Mouse (Mus musculus): ENCODE results near the gene Rnf130.

DNA sequence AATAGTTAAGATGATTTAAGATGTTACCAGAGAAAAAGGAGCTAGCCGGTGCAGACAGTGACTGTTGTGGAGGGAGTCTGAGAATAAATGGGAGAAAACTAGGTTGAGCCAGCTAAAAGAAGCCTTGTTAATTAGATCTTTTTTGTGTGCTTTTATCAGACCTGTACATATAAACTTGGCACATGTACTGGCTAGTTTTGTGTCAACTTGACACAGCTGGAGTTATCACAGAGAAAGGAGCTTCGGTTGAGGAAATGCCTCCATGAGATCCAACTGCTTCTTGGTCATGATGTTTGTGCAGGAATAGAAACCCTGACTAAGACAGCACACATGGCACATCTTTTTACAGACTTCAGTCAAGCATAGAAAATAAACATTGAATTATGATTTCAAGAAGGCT is 32.6 kb downstream of the Rnf130 start:
- no peak for TF ChIP-seq POLR2A (IDR thresholded peaks at IDR 0.05; ENCODE audit: low read depth, low read length)
- TF ChIP-seq CTCF (IDR thresholded peaks at IDR 0.05; ENCODE audit: borderline replicate concordance, insufficient read depth, low read length) = no peak

Measured in embryonic fibroblast, embryonic 13.5 days (primary cell).